Mouse (Mus musculus): ENCODE data around the gene Gm4131.

DNA sequence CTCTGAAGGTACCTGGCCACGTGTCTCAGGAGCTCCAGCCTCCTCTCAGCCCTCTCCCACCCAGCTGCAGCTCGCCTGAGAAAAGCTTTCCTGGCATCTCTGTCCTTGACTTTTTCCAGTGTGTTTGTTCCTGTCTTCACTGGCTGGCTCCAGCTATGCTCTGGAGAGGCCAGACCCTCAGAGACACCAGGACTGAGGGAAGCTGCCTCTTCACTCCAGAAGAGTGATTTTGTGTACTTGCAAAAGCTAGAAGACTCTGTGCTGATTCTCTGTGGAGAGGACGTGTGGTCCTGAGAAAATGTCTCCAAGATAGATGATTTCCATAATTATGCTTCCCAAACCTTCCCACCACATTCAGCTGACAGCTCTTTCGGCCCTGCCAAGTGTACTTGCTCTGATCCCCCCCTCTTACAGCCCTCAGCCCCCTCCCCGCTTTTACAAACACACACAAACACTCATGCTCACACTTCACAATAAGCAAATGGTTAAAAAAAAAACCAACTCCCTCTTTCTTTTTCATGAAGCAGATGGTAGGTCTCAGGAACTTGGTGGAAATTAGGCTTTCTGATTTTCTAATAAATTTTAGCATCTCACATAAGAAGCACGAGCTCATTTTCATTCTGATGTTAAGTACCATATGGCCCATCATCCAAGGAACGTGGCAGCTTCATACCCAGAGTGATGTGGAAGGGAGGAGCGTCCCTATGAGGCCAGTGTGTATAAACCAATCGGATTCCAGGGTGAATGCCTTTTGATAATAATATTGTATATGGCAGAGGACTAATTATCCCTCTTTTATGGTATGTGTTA lies 111.8 kb downstream of the Gm4131 start:
- 0 out of 2 replicates have a peak, but pooled peaks have one; percentile 13 for TF ChIP-seq CTCF (IDR thresholded peaks at IDR 0.05)
- TF ChIP-seq EP300 (IDR thresholded peaks at IDR 0.05): no peak

Measured in lung, postnatal 0 days (tissue).